Mouse (Mus musculus) gastrocnemius, adult 18-20 months (tissue): ENCODE results near the gene Crybg2. TPM values are rescaled to one million over a fixed set of nuclear protein-coding genes. Genes with fewer than 3 reads are reported as not detected.
A peak's percentile ranks its signal among the peaks of the same experiment; 100 is the strongest.

Source experiments
- DNase-seq: peaks from one replicate; pipeline ENCODE4 v3.0.0; 2021; ENCODE audit warnings: low spot score
- total RNA-seq, 2 experiments: library from RNA; stranded (reverse); gene quantifications; 2 replicates each; pipeline ENCODE4 v1.2.3; 2021

Crybg2 gene
- total RNA-seq, 2 experiments from 2014 or later, result 0.07 TPM; not detected in 1

- DNase-seq, result no peak
Observed at GRCm38 (mm10) chr4:134119644-134120043, 59.0 kb downstream of the Crybg2 start.

DNA sequence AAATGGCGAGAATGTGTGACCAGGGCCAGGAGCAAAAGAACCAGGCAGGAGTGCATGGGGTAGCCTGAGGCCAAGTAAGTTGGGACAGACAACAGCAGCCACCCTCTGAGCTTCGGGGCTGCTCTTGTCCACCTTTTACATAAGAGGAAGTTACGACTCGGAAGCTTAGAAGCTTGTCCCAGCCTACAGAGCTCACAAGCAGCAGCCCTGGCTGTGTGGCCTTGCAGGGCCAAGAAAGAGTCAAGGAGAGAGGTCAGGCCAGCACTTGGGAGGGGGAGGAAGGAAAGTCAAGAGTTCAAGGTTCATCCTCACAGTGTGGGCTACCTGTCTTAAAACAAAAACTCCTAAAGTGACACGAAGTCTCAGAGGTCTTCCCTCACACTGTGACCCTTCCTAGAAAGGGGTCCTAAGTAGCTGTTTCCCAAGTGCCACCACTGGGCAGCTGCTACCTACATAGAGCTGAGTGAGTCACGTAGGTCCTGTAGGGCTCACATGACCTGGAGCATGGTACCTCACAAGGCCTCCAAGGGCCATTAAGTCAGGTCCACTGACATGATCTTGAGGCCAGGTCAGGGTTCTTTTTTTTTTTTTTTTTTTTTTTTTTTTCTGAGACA lies 59.7 kb downstream of the Crybg2 start:
- DNase-seq, result no peak

- DNase-seq, result no peak
Observed at GRCm38 (mm10) chr4:134120916-134121315, 60.3 kb downstream of the Crybg2 start.

GRCm38 (mm10) chr4:134121571-134121970 lies 61.0 kb downstream of the Crybg2 start:
- DNase-seq, result no peak

GRCm38 (mm10) chr4:134122281-134122680 lies 61.7 kb downstream of the Crybg2 start:
- no peak for DNase-seq

GRCm38 (mm10) chr4:134123147-134123546 lies 62.5 kb downstream of the Crybg2 start:
- DNase-seq, result no peak

GRCm38 (mm10) chr4:134123680-134124551 lies 63.3 kb downstream of the Crybg2 start:
- DNase-seq, result no peak

DNA sequence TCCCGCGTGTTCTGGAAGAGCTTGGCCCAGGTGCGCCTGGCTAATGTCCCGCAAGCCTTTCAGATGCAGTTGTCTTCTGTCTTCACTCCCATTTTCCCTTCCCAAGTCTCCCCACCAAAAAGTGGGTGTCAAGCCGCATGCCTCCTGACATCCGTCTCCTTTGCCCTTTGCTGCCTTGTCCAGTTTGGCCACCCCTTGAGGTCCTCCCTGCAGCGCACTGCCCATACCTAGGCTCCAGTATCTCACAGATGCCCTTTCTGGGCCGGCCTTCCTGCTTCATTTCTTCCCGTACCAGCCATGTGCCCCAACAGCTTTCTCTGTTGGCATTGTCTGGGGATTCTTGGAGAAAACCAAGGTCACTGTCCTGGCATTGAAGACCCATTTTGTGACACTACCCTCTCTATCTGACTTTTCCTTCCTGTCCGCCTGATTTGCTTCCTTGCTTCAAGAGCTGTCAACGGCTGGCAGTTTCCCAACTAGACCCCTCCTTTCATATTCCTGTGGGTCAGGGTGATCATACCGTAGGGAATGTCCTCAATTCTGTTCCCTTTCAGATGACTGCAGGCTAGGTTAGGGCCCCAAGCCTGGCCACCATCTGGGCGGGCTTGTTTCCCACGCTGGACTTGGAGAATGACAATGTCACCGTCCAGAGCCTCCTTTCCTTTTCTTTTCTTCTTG lies 64.9 kb downstream of the Crybg2 start:
- DNase-seq, result no peak

GRCm38 (mm10) chr4:134126300-134127120 lies 65.9 kb downstream of the Crybg2 start:
- no peak for DNase-seq

GRCm38 (mm10) chr4:134127121-134127455 lies 66.5 kb downstream of the Crybg2 start:
- DNase-seq, result no peak

- no peak for DNase-seq
Observed at GRCm38 (mm10) chr4:134127793-134128192, 67.2 kb downstream of the Crybg2 start.

- peak; percentile 78 for DNase-seq
Observed at GRCm38 (mm10) chr4:134128221-134128982, 67.8 kb downstream of the Crybg2 start, which contains the start of gene Sh3bgrl3. Gene Sh3bgrl3, minus strand, starts transcription at chr4:134128789.

DNA sequence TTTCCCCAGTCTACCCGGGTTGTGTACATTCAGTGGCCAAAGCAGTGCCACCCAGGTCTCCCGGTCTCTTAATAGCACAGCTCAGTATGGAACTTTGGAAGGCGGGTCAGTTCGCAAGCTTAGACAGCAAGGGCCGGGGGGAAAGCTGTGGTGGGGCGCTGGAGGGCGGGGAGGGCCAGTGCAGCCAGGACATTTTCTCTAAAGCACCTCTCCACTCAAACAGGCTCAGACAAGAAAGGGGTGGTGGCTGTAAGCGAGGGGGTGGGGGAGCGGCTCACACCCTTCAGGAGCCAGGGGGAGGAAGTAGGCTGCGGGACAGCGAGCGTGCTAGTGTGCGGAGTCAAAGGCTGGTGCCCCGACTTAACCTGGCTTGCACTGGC lies 68.4 kb downstream of the Crybg2 start:
- no peak for DNase-seq

- no peak for DNase-seq
Observed at GRCm38 (mm10) chr4:134129482-134129881, 68.9 kb downstream of the Crybg2 start.

- no peak for DNase-seq
Observed at GRCm38 (mm10) chr4:134132117-134132516, 71.5 kb downstream of the Crybg2 start.

- peak; percentile 37 for DNase-seq
Observed at GRCm38 (mm10) chr4:134132519-134133095, 72.0 kb downstream of the Crybg2 start.

- no peak for DNase-seq
Observed at GRCm38 (mm10) chr4:134136280-134136926, 75.8 kb downstream of the Crybg2 start.

DNA sequence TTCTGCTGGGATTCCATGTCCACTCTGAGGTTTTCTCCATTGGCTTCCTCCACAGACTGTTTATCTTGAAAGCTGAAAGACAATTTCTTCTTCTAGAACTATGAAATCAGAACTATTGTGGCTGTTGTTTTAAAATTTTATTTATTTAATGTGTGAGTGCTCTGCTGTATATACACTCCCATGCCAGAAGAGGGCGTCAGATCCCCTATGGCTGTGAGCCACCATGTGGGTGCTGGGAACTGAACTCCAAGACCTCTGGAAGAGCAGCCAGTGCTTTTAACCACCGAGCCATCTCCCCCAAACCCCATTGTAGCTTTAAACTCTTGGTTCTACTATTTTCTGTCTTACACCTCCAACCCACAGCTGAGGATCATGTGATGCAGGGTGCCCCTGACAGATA lies 78.2 kb downstream of the Crybg2 start:
- DNase-seq, result no peak
